Mouse (Mus musculus) ES-Bruce4 (cell line): ENCODE results near the gene Rybp. TPM values are rescaled to one million over a fixed set of nuclear protein-coding genes. Genes with fewer than 3 reads are reported as not detected.
A peak's percentile ranks its signal among the peaks of the same experiment; 100 is the strongest.

Source experiments
- H3K27ac ChIP-seq: 2 replicates; pipeline ENCODE4 v1.5.1; 2012; ENCODE audit warnings: low read length, inconsistent platforms; ENCODE audit not compliant: insufficient read depth
- H3K27me3 ChIP-seq: 2 replicates; pipeline ENCODE4 v1.6.1; 2012; ENCODE audit warnings: mild to moderate bottlenecking, low read length, inconsistent platforms; ENCODE audit not compliant: control insufficient read depth, poor library complexity, insufficient read depth, severe bottlenecking
- H3K36me3 ChIP-seq: 2 replicates; pipeline ENCODE4 v1.6.1; 2012; ENCODE audit warnings: inconsistent platforms, mild to moderate bottlenecking, low read length, moderate library complexity; ENCODE audit not compliant: control insufficient read depth, poor library complexity, insufficient read depth, severe bottlenecking
- H3K4me1 ChIP-seq: one replicate; pipeline ENCODE4 v1.8.1; 2011; ENCODE audit warnings: low read length; ENCODE audit not compliant: control insufficient read depth, insufficient read depth
- H3K4me3 ChIP-seq: 2 replicates; pipeline ENCODE4 v1.5.1; 2011; ENCODE audit warnings: low read depth, mild to moderate bottlenecking, low read length
- H3K9ac ChIP-seq: 2 replicates; pipeline ENCODE4 v1.6.1; 2012; ENCODE audit warnings: low read depth, mild to moderate bottlenecking, inconsistent platforms; ENCODE audit not compliant: poor library complexity, severe bottlenecking
- H3K9me3 ChIP-seq: replicated peaks from 2 replicates; pipeline ENCODE4 v1.6.1; 2012; ENCODE audit warnings: mild to moderate bottlenecking, low read length, inconsistent platforms; ENCODE audit not compliant: control insufficient read depth, poor library complexity, insufficient read depth, severe bottlenecking
- CTCF ChIP-seq: IDR thresholded peaks from one replicate; pipeline ENCODE4 v1.8.1; 2011; ENCODE audit warnings: low read depth, low read length
- EP300 ChIP-seq: IDR thresholded peaks from 2 replicates; pipeline ENCODE4 v1.6.1; 2011; ENCODE audit warnings: low read depth, low read length; ENCODE audit not compliant: insufficient read depth
- POLR2A ChIP-seq: IDR thresholded peaks from one replicate; pipeline ENCODE4 v1.8.1; 2011; ENCODE audit warnings: low read length; ENCODE audit not compliant: insufficient read depth
- polyA plus RNA-seq: library from polyadenylated mRNA; stranded (reverse); fragments of >200 nt; gene quantifications from 2 replicates; pipeline ENCODE4 v1.2.4, GENCODE M21; 2011; ENCODE audit warnings: low read depth; ENCODE audit not compliant: missing spikeins, insufficient read depth, insufficient read length

Rybp gene
- polyA plus RNA-seq, 1 experiment, result 124 TPM

- H3K27ac ChIP-seq, result no peak overlapping the region
- H3K27me3 ChIP-seq, result no peaks in the 10 kb centered on the region
- no peak overlapping the region for H3K9ac ChIP-seq
- H3K9me3 ChIP-seq, result no peaks in the 10 kb centered on the region
- TF ChIP-seq CTCF (no peak), POLR2A (no peak), EP300 (no peak)
- no peaks in the 10 kb centered on the region for H3K4me1 ChIP-seq
- no peaks in the 10 kb centered on the region for H3K36me3 ChIP-seq
- no peak overlapping the region for H3K4me3 ChIP-seq
These were observed 10.3 kb upstream of the Rybp start for GRCm38 (mm10) chr6:100297536-100297935.

- Histone ChIP-seq H3K36me3 (no peaks in the 10 kb centered on the region), H3K4me3 (no peak overlapping the region), H3K27me3 (no peaks in the 10 kb centered on the region), H3K27ac (no peak overlapping the region), H3K9ac (no peak overlapping the region), H3K9me3 (no peaks in the 10 kb centered on the region), H3K4me1 (peaks cover 5% of the 10 kb centered on the region)
- TF ChIP-seq EP300 (no peak), POLR2A (no peak), CTCF (no peak)
These were observed 5.1 kb upstream of the Rybp start for GRCm38 (mm10) chr6:100292411-100292810.

GRCm38 (mm10) chr6:100289058-100289457 lies 1.8 kb upstream of the Rybp start:
- Histone ChIP-seq H3K9me3 (no peaks in the 10 kb centered on the region), H3K36me3 (peaks cover 11% of the 10 kb centered on the region), H3K27me3 (no peaks in the 10 kb centered on the region), H3K4me3 (no peak overlapping the region), H3K9ac (0 out of 2 replicates have a peak overlapping the region, but pooled peaks have one; percentile 98), H3K27ac (peak overlapping the region; percentile 74), H3K4me1 (peaks cover 6% of the 10 kb centered on the region)
- no peak for TF ChIP-seq POLR2A
- TF ChIP-seq EP300, result no peak
- TF ChIP-seq CTCF, result no peak

- Histone ChIP-seq H3K9ac (peak overlapping the region; percentile 98), H3K27me3 (no peaks in the 10 kb centered on the region), H3K36me3 (peaks cover 11% of the 10 kb centered on the region), H3K9me3 (no peaks in the 10 kb centered on the region), H3K4me1 (peaks cover 6% of the 10 kb centered on the region), H3K4me3 (peak overlapping the region; percentile 78), H3K27ac (peak overlapping the region; percentile 74)
- TF ChIP-seq EP300 (no peak), CTCF (no peak), POLR2A (no peak)
These were observed 1.4 kb upstream of the Rybp start for GRCm38 (mm10) chr6:100288730-100289035.

- Histone ChIP-seq H3K4me1 (peaks cover 6% of the 10 kb centered on the region), H3K4me3 (peak overlapping the region; percentile 78), H3K9me3 (no peaks in the 10 kb centered on the region), H3K27ac (peak overlapping the region; percentile 74), H3K36me3 (peaks cover 16% of the 10 kb centered on the region), H3K27me3 (no peaks in the 10 kb centered on the region), H3K9ac (peak overlapping the region; percentile 98)
- TF ChIP-seq POLR2A, result no peak
- TF ChIP-seq CTCF, result no peak
- no peak for TF ChIP-seq EP300
These were observed 888 bp upstream of the Rybp start for GRCm38 (mm10) chr6:100288016-100288729.

- no peaks in the 10 kb centered on the region for H3K27me3 ChIP-seq
- H3K9me3 ChIP-seq, result no peaks in the 10 kb centered on the region
- peaks cover 16% of the 10 kb centered on the region for H3K36me3 ChIP-seq
- peak overlapping the region; percentile 98 for H3K4me3 ChIP-seq
- H3K27ac ChIP-seq, result peak overlapping the region; percentile 90
- H3K9ac ChIP-seq, result peak overlapping the region; percentile 98
- peaks cover 6% of the 10 kb centered on the region for H3K4me1 ChIP-seq
- TF ChIP-seq POLR2A (no peak), EP300 (no peak), CTCF (no peak)
These were observed 532 bp downstream of the Rybp start for GRCm38 (mm10) chr6:100286573-100287333.
